Mouse (Mus musculus): ENCODE data around the gene Pacs2. TPM values are rescaled to one million over a fixed set of nuclear protein-coding genes. Genes with fewer than 3 reads are reported as not detected.

The Pacs2 gene
- polyA plus RNA-seq, 1 experiment, result 54.8 TPM

- Histone ChIP-seq H3K4me1 (ENCODE audit: control insufficient read depth, insufficient read depth, low read length) (no peaks in the 10 kb centered on the region), H3K4me3 (replicated peaks; ENCODE audit: extremely low read depth, low read depth, low read length) (no peak overlapping the region)
- WGBS, result 87% methylated on average over 6 of the region's 6 CpGs
- DNase-seq, result no peak
- TF ChIP-seq POLR2A (IDR thresholded peaks at IDR 0.05; ENCODE audit: borderline replicate concordance, extremely low read depth, low read depth, low read length) (no peak), CTCF (IDR thresholded peaks at IDR 0.05; ENCODE audit: insufficient read depth, low read length) (no peak)
Measured at GRCm38 (mm10) chr12:113089107-113089506, 74.8 kb downstream of the Pacs2 start.

DNA sequence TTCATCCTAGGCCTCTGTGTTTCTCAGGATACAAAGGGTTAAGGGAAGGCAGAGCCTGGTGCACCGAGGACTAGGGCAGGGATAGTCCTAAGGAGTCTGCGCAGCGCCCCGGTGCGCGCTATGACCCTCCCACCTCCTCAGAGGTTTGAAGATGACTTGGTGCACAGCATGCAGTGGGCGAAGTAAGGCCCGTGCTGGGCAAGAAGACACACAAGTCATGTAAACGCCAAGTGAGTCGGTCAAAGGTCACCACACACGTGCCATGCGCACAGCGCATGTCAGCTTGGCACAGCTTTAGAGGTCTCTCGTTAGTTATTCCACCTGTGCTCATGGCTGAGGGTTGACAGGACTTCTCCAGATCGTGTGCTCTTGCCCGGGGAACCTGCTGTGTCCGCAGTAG is 75.7 kb downstream of the Pacs2 start:
- DNase-seq, result no peak
- H3K4me1 ChIP-seq (ENCODE audit: control insufficient read depth, insufficient read depth, low read length), result no peaks in the 10 kb centered on the region
- no peak overlapping the region for H3K4me3 ChIP-seq (replicated peaks; ENCODE audit: extremely low read depth, low read depth, low read length)
- 81% methylated on average over 17 of the region's 17 CpGs for WGBS
- TF ChIP-seq CTCF (IDR thresholded peaks at IDR 0.05; ENCODE audit: insufficient read depth, low read length) (no peak), POLR2A (IDR thresholded peaks at IDR 0.05; ENCODE audit: borderline replicate concordance, extremely low read depth, low read depth, low read length) (no peak)

DNA sequence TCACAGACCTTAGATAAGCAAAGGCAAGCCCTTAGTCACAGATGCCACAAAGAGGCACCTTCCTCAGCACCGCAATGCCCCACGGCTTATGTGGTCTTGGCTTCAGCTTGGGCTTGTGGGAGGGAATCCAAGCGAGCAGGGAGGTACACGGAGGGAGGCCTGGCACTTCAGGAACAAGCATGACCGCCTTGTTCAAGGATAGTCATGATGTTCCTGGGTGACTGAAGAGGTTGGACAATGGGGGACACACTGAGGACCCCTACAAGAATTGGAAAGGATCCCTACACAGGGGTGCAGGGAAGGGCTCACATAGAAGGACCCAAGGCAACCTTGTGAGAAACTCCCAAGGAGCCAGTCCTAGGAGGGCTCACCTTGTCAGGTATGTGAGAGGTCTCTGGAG is 82.7 kb downstream of the Pacs2 start:
- 84% methylated on average over 5 of the region's 5 CpGs for WGBS
- DNase-seq, result no peak
- TF ChIP-seq POLR2A (IDR thresholded peaks at IDR 0.05; ENCODE audit: borderline replicate concordance, extremely low read depth, low read depth, low read length) (no peak), CTCF (IDR thresholded peaks at IDR 0.05; ENCODE audit: insufficient read depth, low read length) (no peak)
- Histone ChIP-seq H3K4me3 (replicated peaks; ENCODE audit: extremely low read depth, low read depth, low read length) (no peak overlapping the region), H3K4me1 (ENCODE audit: control insufficient read depth, insufficient read depth, low read length) (peaks cover 6% of the 10 kb centered on the region)

- Histone ChIP-seq H3K4me1 (ENCODE audit: control insufficient read depth, insufficient read depth, low read length) (peaks cover 6% of the 10 kb centered on the region), H3K4me3 (replicated peaks; ENCODE audit: extremely low read depth, low read depth, low read length) (peak within 1 kb of the TSS; percentile 89)
- 5% methylated on average over 24 of the region's 53 CpGs for WGBS
- DNase-seq, result peak; percentile 54
- TF ChIP-seq POLR2A (IDR thresholded peaks at IDR 0.05; ENCODE audit: borderline replicate concordance, extremely low read depth, low read depth, low read length) (peak; percentile 26; the same call in 1 of the 2 replicates), CTCF (IDR thresholded peaks at IDR 0.05; ENCODE audit: insufficient read depth, low read length) (no peak)
Measured at GRCm38 (mm10) chr12:113097749-113098281, 83.5 kb downstream of the Pacs2 start, which contains the start of gene Mta1. Gene Mta1, plus strand, starts transcription at chr12:113098278.

DNA sequence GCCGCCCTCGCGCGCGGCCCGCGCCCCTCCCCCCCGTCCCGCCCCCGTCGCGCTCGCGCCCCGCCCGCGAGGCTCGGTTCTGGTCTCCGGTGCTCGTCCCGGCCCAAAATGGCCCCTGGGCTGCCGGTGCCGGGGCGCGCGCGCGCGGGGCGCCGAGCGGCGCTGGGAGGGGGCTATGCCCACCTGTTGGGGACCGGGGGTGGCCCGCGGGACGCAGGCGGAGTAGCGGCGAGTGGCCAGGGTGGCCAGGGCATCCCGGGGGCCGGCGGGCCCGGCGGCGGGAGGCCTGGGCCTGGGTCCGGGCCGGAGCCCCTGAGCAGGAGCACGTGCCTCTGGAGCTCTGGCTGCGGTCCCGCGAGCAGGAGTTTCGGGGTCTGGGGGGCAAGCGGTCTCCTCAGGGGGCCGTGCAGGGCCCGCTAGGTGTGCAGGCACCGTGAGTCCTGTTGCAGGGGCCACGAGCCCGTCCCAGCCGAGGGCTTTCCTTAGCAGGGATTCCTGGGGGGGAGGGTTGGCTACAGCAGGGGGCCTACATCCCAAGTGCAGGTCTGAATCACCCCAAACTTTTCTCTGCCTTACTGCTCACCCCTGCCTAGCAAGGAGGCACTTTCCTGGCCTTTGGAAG is 84.3 kb downstream of the Pacs2 start:
- Histone ChIP-seq H3K4me1 (ENCODE audit: control insufficient read depth, insufficient read depth, low read length) (peaks cover 6% of the 10 kb centered on the region), H3K4me3 (replicated peaks; ENCODE audit: extremely low read depth, low read depth, low read length) (peak overlapping the region; percentile 70)
- 1% methylated on average over 59 of the region's 60 CpGs for WGBS
- DNase-seq, result peak; percentile 38
- TF ChIP-seq CTCF (IDR thresholded peaks at IDR 0.05; ENCODE audit: insufficient read depth, low read length) (no peak), POLR2A (IDR thresholded peaks at IDR 0.05; ENCODE audit: borderline replicate concordance, extremely low read depth, low read depth, low read length) (no peak)

- no peak for DNase-seq
- Histone ChIP-seq H3K4me3 (replicated peaks; ENCODE audit: extremely low read depth, low read depth, low read length) (no peak overlapping the region), H3K4me1 (ENCODE audit: control insufficient read depth, insufficient read depth, low read length) (peaks cover 7% of the 10 kb centered on the region)
- 28% methylated on average over 6 of the region's 6 CpGs for WGBS
- TF ChIP-seq CTCF (IDR thresholded peaks at IDR 0.05; ENCODE audit: insufficient read depth, low read length), result no peak
- TF ChIP-seq POLR2A (IDR thresholded peaks at IDR 0.05; ENCODE audit: borderline replicate concordance, extremely low read depth, low read depth, low read length), result no peak
Measured at GRCm38 (mm10) chr12:113099470-113100237, 85.3 kb downstream of the Pacs2 start.

- peaks cover 7% of the 10 kb centered on the region for H3K4me1 ChIP-seq (ENCODE audit: control insufficient read depth, insufficient read depth, low read length)
- DNase-seq, result no peak
- no peak for TF ChIP-seq CTCF (IDR thresholded peaks at IDR 0.05; ENCODE audit: insufficient read depth, low read length)
- no peak for TF ChIP-seq POLR2A (IDR thresholded peaks at IDR 0.05; ENCODE audit: borderline replicate concordance, extremely low read depth, low read depth, low read length)
- WGBS, result 55% methylated on average over 5 of the region's 5 CpGs
- no peak overlapping the region for H3K4me3 ChIP-seq (replicated peaks; ENCODE audit: extremely low read depth, low read depth, low read length)
Measured at GRCm38 (mm10) chr12:113100448-113101076, 86.3 kb downstream of the Pacs2 start.

DNA sequence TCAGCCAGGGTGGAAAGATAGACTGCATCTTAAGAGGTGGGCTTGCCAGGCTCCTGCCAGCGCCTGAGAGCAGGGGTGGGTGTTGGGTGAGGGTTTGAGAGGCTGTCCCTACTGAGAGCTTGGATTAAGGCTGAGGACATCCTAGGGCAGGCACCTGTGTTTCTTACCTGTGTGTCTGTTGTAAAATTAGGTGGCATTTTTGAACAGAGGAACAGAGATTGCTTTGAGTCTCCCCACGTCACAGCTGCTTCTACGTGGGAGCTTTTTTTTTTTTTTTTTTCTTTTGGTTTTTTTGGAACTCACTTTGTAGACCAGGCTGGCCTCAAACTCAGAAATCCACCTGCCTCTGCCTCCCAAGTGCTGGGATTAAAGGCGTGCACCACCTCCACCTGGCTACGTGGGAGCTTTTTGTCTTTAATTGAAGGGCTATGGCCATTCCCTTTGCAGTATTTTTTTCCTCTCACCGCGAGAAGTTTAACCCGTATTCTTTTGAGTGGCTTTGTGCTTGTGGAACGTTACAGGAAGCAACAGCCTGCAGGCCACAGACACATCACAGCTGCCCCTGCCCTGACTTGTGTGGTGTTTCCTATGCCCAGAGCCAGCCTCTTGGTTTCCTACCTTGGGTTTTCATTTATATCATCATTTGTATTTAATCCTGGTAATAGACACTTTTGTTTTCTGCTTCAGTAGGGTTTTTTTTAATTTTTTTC is 87.1 kb downstream of the Pacs2 start:
- Histone ChIP-seq H3K4me1 (ENCODE audit: control insufficient read depth, insufficient read depth, low read length) (peaks cover 7% of the 10 kb centered on the region), H3K4me3 (replicated peaks; ENCODE audit: extremely low read depth, low read depth, low read length) (no peak overlapping the region)
- TF ChIP-seq CTCF (IDR thresholded peaks at IDR 0.05; ENCODE audit: insufficient read depth, low read length) (no peak), POLR2A (IDR thresholded peaks at IDR 0.05; ENCODE audit: borderline replicate concordance, extremely low read depth, low read depth, low read length) (no peak)
- 65% methylated on average over 9 of the region's 9 CpGs for WGBS
- DNase-seq, result no peak

DNA sequence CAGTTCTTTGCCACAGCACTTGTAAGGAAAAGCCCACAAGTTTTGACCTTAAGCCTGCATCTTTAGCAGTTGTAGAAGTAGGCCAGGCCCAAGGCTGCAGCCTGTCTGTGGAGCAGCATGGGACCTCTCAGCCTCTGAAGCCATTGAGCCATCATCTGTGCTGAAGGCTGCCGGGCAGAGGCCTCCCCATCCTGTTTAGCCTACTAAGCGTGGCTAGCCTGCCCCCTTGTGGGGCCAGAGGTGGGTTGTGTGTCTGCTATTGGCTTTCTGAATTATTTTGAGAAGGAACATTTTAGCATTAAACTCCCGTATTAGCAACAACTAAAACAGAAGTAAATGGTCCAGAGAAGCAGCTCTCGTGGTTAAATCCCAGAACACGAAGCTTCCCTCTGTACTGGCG is 88.2 kb downstream of the Pacs2 start:
- no peak for DNase-seq
- WGBS, result 55% methylated on average over 6 of the region's 6 CpGs
- Histone ChIP-seq H3K4me3 (replicated peaks; ENCODE audit: extremely low read depth, low read depth, low read length) (no peak overlapping the region), H3K4me1 (ENCODE audit: control insufficient read depth, insufficient read depth, low read length) (peaks cover 16% of the 10 kb centered on the region)
- TF ChIP-seq POLR2A (IDR thresholded peaks at IDR 0.05; ENCODE audit: borderline replicate concordance, extremely low read depth, low read depth, low read length) (no peak), CTCF (IDR thresholded peaks at IDR 0.05; ENCODE audit: insufficient read depth, low read length) (peak; percentile 72)
